Mouse (Mus musculus): ENCODE results near the gene Spg20. TPM values are rescaled to one million over a fixed set of nuclear protein-coding genes. Genes with fewer than 3 reads are reported as not detected.
A peak's percentile ranks its signal among the peaks of the same experiment; 100 is the strongest.

Gene Spg20
- 16.6 and 18.7 TPM in 2 replicates for polyA plus RNA-seq (2015; fragmentation: Nextera tagmentation; extraction: Ambion mirVana)

GRCm38 (mm10) chr3:55111935-55112709, at the start of gene Spg20:
Gene Spg20 (plus strand): TSS chr3:55112108.
- DNase-seq (ENCODE audit: low spot score), result peak; percentile 86

GRCm38 (mm10) chr3:55062653-55063052, 49.3 kb upstream of the Spg20 start:
- no peak for DNase-seq (ENCODE audit: low spot score)

GRCm38 (mm10) chr3:55064396-55064795, 47.5 kb upstream of the Spg20 start:
- DNase-seq (ENCODE audit: low spot score), result peak; percentile 60

GRCm38 (mm10) chr3:55065738-55066665, 45.9 kb upstream of the Spg20 start:
- no peak for DNase-seq (ENCODE audit: low spot score)

GRCm38 (mm10) chr3:55066666-55067023, 45.3 kb upstream of the Spg20 start:
- no peak for DNase-seq (ENCODE audit: low spot score)

- DNase-seq (ENCODE audit: low spot score), result no peak
Measured at GRCm38 (mm10) chr3:55067791-55068434, 44.0 kb upstream of the Spg20 start.

- DNase-seq (ENCODE audit: low spot score), result no peak
Measured at GRCm38 (mm10) chr3:55074576-55075293, 37.2 kb upstream of the Spg20 start.

- DNase-seq (ENCODE audit: low spot score), result no peak
Measured at GRCm38 (mm10) chr3:55075294-55075648, 36.6 kb upstream of the Spg20 start.

GRCm38 (mm10) chr3:55078233-55078632, 33.7 kb upstream of the Spg20 start:
- DNase-seq (ENCODE audit: low spot score), result no peak

- DNase-seq (ENCODE audit: low spot score), result no peak
Measured at GRCm38 (mm10) chr3:55079619-55080018, 32.3 kb upstream of the Spg20 start.

GRCm38 (mm10) chr3:55080055-55080454, 31.9 kb upstream of the Spg20 start:
- peak; percentile 58 for DNase-seq (ENCODE audit: low spot score)

- DNase-seq (ENCODE audit: low spot score), result no peak
Measured at GRCm38 (mm10) chr3:55084781-55085180, 27.1 kb upstream of the Spg20 start.

GRCm38 (mm10) chr3:55085716-55086115, 26.2 kb upstream of the Spg20 start:
- DNase-seq (ENCODE audit: low spot score), result no peak

- no peak for DNase-seq (ENCODE audit: low spot score)
Measured at GRCm38 (mm10) chr3:55086948-55087347, 25.0 kb upstream of the Spg20 start.

GRCm38 (mm10) chr3:55087360-55087759, 24.5 kb upstream of the Spg20 start:
- no peak for DNase-seq (ENCODE audit: low spot score)

- DNase-seq (ENCODE audit: low spot score), result no peak
Measured at GRCm38 (mm10) chr3:55088359-55088758, 23.5 kb upstream of the Spg20 start.

- no peak for DNase-seq (ENCODE audit: low spot score)
Measured at GRCm38 (mm10) chr3:55088843-55089242, 23.1 kb upstream of the Spg20 start.

- no peak for DNase-seq (ENCODE audit: low spot score)
Measured at GRCm38 (mm10) chr3:55089291-55089690, 22.6 kb upstream of the Spg20 start.

- no peak for DNase-seq (ENCODE audit: low spot score)
Measured at GRCm38 (mm10) chr3:55093161-55093560, 18.7 kb upstream of the Spg20 start.

GRCm38 (mm10) chr3:55095968-55096654, 15.8 kb upstream of the Spg20 start:
- no peak for DNase-seq (ENCODE audit: low spot score)

- no peak for DNase-seq (ENCODE audit: low spot score)
Measured at GRCm38 (mm10) chr3:55096655-55097005, 15.3 kb upstream of the Spg20 start.

Measured in thymus, postnatal 0 days (tissue).